8 mouse cellular contexts compared by ENCODE assay signal in genomic region chr14:75870631-75871030, GRCm38 (mm10). TPM values are rescaled to one million over a fixed set of nuclear protein-coding genes. Genes with fewer than 3 reads are reported as not detected.
DNase-seq lines count a peak whose midpoint lies in the region; ATAC-seq and TF ChIP-seq lines count a peak whose summit lies in the region.

No protein-coding gene starts in this region.

- 22% methylated on average over 8 of the region's 10 CpGs for WGBS in embryonic facial prominence, embryonic 14.5 days
- WGBS in hindbrain, embryonic 16.5 days: 18% methylated on average over 9 of the region's 10 CpGs
- WGBS in liver, postnatal 0 days (ENCODE audit: insufficient replicate concordance): 21% methylated on average over 9 of the region's 10 CpGs
- WGBS in olfactory bulb, adult 2 months: 15% methylated on average over 9 of the region's 10 CpGs

- H3K36me3 ChIP-seq in embryonic facial prominence, embryonic 14.5 days (ENCODE audit: control insufficient read depth, insufficient read depth, low read length): no peaks in the 10 kb centered on the region
- no peaks in the 10 kb centered on the region for H3K36me3 ChIP-seq in hindbrain, embryonic 16.5 days (ENCODE audit: control insufficient read depth, insufficient read depth, low read length)
- no peaks in the 10 kb centered on the region for H3K36me3 ChIP-seq in liver, postnatal 0 days (replicated peaks; ENCODE audit: insufficient read depth, low read length)

- peak; percentile 50 to 57 for DNase-seq in heart, adult 18-20 months
- no peak for DNase-seq in heart, adult 11 months
- no peak for DNase-seq in Patski (ENCODE audit: low read depth, low spot score)
- peak; percentile 83 for DNase-seq in embryonic facial prominence, embryonic 14.5 days (ENCODE audit: low spot score)
- DNase-seq in liver, postnatal 0 days: no peak
- DNase-seq in yolk sac, embryonic 10.5 days (ENCODE audit: low spot score): no peak

- no peak for TF ChIP-seq EP300 in liver, postnatal 0 days (IDR thresholded peaks at IDR 0.05; ENCODE audit: low read depth)

- peak; percentile 58 for TF ChIP-seq CTCF in Patski (IDR thresholded peaks at IDR 0.05)
- TF ChIP-seq CTCF in liver, postnatal 0 days (IDR thresholded peaks at IDR 0.05; ENCODE audit: low read depth): peak; percentile 38
- TF ChIP-seq CTCF in olfactory bulb, adult 2 months (IDR thresholded peaks at IDR 0.05; ENCODE audit: insufficient read depth, low read depth, low read length): 0 out of 2 replicates have a peak, but pooled peaks have one; percentile 16

- peak overlapping the region; percentile 31 for H3K4me2 ChIP-seq in embryonic facial prominence, embryonic 14.5 days (ENCODE audit: low read depth, low read length)
- peak overlapping the region; percentile 45 for H3K4me2 ChIP-seq in hindbrain, embryonic 16.5 days (ENCODE audit: low read length)
- H3K4me2 ChIP-seq in liver, postnatal 0 days (ENCODE audit: low read depth, low read length): no peak overlapping the region

- no peak overlapping the region for H3K4me3 ChIP-seq in embryonic facial prominence, embryonic 14.5 days (ENCODE audit: low read depth, low read length)
- peak overlapping the region; percentile 19; the same call in 1 of the 2 replicates for H3K4me3 ChIP-seq in hindbrain, embryonic 16.5 days (ENCODE audit: low read length)
- H3K4me3 ChIP-seq in liver, postnatal 0 days (ENCODE audit: low read depth, low read length): no peak overlapping the region
- H3K4me3 ChIP-seq in olfactory bulb, adult 2 months (ENCODE audit: insufficient read depth, low read depth, low read length): no peak overlapping the region

- H3K4me1 ChIP-seq in embryonic facial prominence, embryonic 14.5 days (ENCODE audit: control insufficient read depth, insufficient read depth, low read length): no peaks in the 10 kb centered on the region
- H3K4me1 ChIP-seq in hindbrain, embryonic 16.5 days (ENCODE audit: control insufficient read depth, insufficient read depth, low read depth, low read length): no peaks in the 10 kb centered on the region
- no peaks in the 10 kb centered on the region for H3K4me1 ChIP-seq in liver, postnatal 0 days (ENCODE audit: insufficient read depth)
- peaks cover 13% of the 10 kb centered on the region for H3K4me1 ChIP-seq in olfactory bulb, adult 2 months (ENCODE audit: control insufficient read depth, insufficient read depth, low read length)

- no peak overlapping the region for H3K9ac ChIP-seq in embryonic facial prominence, embryonic 14.5 days (ENCODE audit: low read depth, low read length)
- H3K9ac ChIP-seq in hindbrain, embryonic 16.5 days (ENCODE audit: low read depth, low read length): peak overlapping the region; percentile 36; the same call in 1 of the 2 replicates
- no peak overlapping the region for H3K9ac ChIP-seq in liver, postnatal 0 days (replicated peaks)

- H3K9me3 ChIP-seq in embryonic facial prominence, embryonic 14.5 days (ENCODE audit: control insufficient read depth, low read length): no peaks in the 10 kb centered on the region
- H3K9me3 ChIP-seq in hindbrain, embryonic 16.5 days (ENCODE audit: control insufficient read depth, low read length): no peaks in the 10 kb centered on the region
- 0 out of 2 replicates have a peak, but pooled peaks cover 2% of the 10 kb centered on the region for H3K9me3 ChIP-seq in liver, postnatal 0 days (ENCODE audit: low read length)

- H3K27ac ChIP-seq in embryonic facial prominence, embryonic 14.5 days (replicated peaks; ENCODE audit: low read depth, low read length): no peak overlapping the region
- no peak overlapping the region for H3K27ac ChIP-seq in hindbrain, embryonic 16.5 days (ENCODE audit: low read depth, low read length)
- peak overlapping the region; percentile 73 for H3K27ac ChIP-seq in liver, postnatal 0 days (ENCODE audit: low read depth)
- no peak overlapping the region for H3K27ac ChIP-seq in olfactory bulb, adult 2 months (ENCODE audit: insufficient read depth, low read depth, low read length)

- CTCF ChIA-PET in Patski (lab: Charles Lee): no interaction called here

- no peak for ATAC-seq in Patski
- ATAC-seq in embryonic facial prominence, embryonic 14.5 days (ENCODE audit: low read depth): no peak
- peak; percentile 72 for ATAC-seq in hindbrain, embryonic 16.5 days
- no peak for ATAC-seq in liver, postnatal 0 days

- no peak for TF ChIP-seq POLR2A in olfactory bulb, adult 2 months (IDR thresholded peaks at IDR 0.05; ENCODE audit: insufficient read depth, low read depth, low read length)

- H3K27me3 ChIP-seq in Patski: no peaks in the 10 kb centered on the region
- H3K27me3 ChIP-seq in embryonic facial prominence, embryonic 14.5 days (replicated peaks; ENCODE audit: control insufficient read depth, insufficient read depth, low read length): no peaks in the 10 kb centered on the region
- no peaks in the 10 kb centered on the region for H3K27me3 ChIP-seq in hindbrain, embryonic 16.5 days (replicated peaks; ENCODE audit: control insufficient read depth, insufficient read depth, low read length)
- H3K27me3 ChIP-seq in liver, postnatal 0 days (ENCODE audit: insufficient read depth, low read length): no peaks in the 10 kb centered on the region

- POLR2A ChIA-PET in Patski (lab: Charles Lee): no interaction called here

- in situ Hi-C loops in Patski (cut with MboI; ENCODE audit: low pct_unique_long_range_greater_than_20kb): loop anchor here (10.0 to 25.0 kb wide), 2 partner anchors 594 to 817 kb away; no protein-coding TSS in a partner anchor

RNA-seq across cellular contexts. Expression of gene Tpt1, which starts 25.7 kb away (rescaled TPM):
- total RNA-seq in heart, adult 18-20 months (2021): 1,000 to 10,000 TPM; 2,629 to 3,296 TPM
- polyA plus RNA-seq in Patski (2021): 2,058 TPM
- polyA plus RNA-seq in embryonic facial prominence, embryonic 14.5 days (2014; fragmentation: Nextera tagmentation; extraction: Ambion mirVana): 1,262 and 1,432 TPM in 2 replicates
- 585 and 607 TPM in 2 replicates for polyA plus RNA-seq in hindbrain, embryonic 16.5 days (2015; fragmentation: Nextera tagmentation; extraction: Ambion mirVana)
- polyA plus RNA-seq in liver, postnatal 0 days (2015; fragmentation: Nextera tagmentation; extraction: Ambion mirVana): 874 and 942 TPM in 2 replicates
- polyA plus RNA-seq in olfactory bulb, adult 2 months (2012; ENCODE audit: insufficient read depth, insufficient read length, low replicate concordance, missing spikeins): 1,524 and 1,757 TPM in 2 replicates

Comparison
In these comparisons a context has a peak if more than half of its experiments do, and no peak if none do; other contexts are left out.
1. DNase-seq: peak in heart, adult 18-20 months (2 of 2) and embryonic facial prominence, embryonic 14.5 days (single experiment); none in heart, adult 11 months (single experiment), Patski (single experiment), liver, postnatal 0 days (single experiment) and yolk sac, embryonic 10.5 days (single experiment).
2. Peak in every context shown above with its lines, with median percentiles within 50 percentile points of each other: CTCF ChIP-seq.